ENCODE assay signal across 7 mouse cellular contexts in genomic region chr9:110531151-110531791, GRCm38 (mm10). TPM values are rescaled to one million over a fixed set of nuclear protein-coding genes. Genes with fewer than 3 reads are reported as not detected.
A peak's percentile ranks its signal among the peaks of the same experiment; 100 is the strongest.
DNase-seq lines count a peak whose midpoint lies in the region; ATAC-seq and TF ChIP-seq lines count a peak whose summit lies in the region.

No protein-coding gene starts in this region.

- H3K4me3 ChIP-seq in C2C12 (ENCODE audit: insufficient read depth, poor library complexity, severe bottlenecking) = peak overlapping the region; percentile 64
- H3K4me3 ChIP-seq in forebrain, embryonic 13.5 days = peak overlapping the region; percentile 98
- peak overlapping the region; percentile 97 for H3K4me3 ChIP-seq in liver, embryonic 13.5 days (replicated peaks)

- no peak for ATAC-seq in forebrain, embryonic 13.5 days
- no peak for ATAC-seq in liver, embryonic 13.5 days (ENCODE audit: low read depth)
- no peak for ATAC-seq in activated CD4-positive, CD25-positive, alpha-beta regulatory T cell, adult 4 months

- H3K79me2 ChIP-seq in C2C12 (ENCODE audit: control insufficient read depth, insufficient read depth) = peaks cover 39% of the 10 kb centered on the region

- H3K9ac ChIP-seq in forebrain, embryonic 13.5 days = peak overlapping the region; percentile 6; the same call in 1 of the 2 replicates
- peak overlapping the region; percentile 100 for H3K9ac ChIP-seq in liver, embryonic 13.5 days

- no peak overlapping the region for H3ac ChIP-seq in C2C12 (ENCODE audit: control insufficient read depth, insufficient read length, low read depth)

- no peak for TF ChIP-seq CTCF in C2C12 (IDR thresholded peaks at IDR 0.05; ENCODE audit: control insufficient read depth, insufficient read depth, insufficient read length)

- DNase-seq in 3T3-L1 (ENCODE audit: low read depth, low spot score) = peak; percentile 27
- DNase-seq in liver, embryonic 13.5 days = peak; percentile 8
- no peak for DNase-seq in cerebellum, postnatal 36 days
- DNase-seq in layer of hippocampus, adult 11-12 months (ENCODE audit: low spot score) = no peak

- peaks cover 34% of the 10 kb centered on the region for H3K79me3 ChIP-seq in C2C12 (ENCODE audit: low read depth)

- H3K4me1 ChIP-seq in forebrain, embryonic 13.5 days = peaks cover 34% of the 10 kb centered on the region
- peaks cover 56% of the 10 kb centered on the region for H3K4me1 ChIP-seq in liver, embryonic 13.5 days (replicated peaks)

- H3K9me3 ChIP-seq in forebrain, embryonic 13.5 days (replicated peaks) = no peaks in the 10 kb centered on the region
- H3K9me3 ChIP-seq in liver, embryonic 13.5 days (replicated peaks) = no peaks in the 10 kb centered on the region

- H3K36me3 ChIP-seq in C2C12 (ENCODE audit: control insufficient read depth, insufficient read depth) = peaks cover under 1% of the 10 kb centered on the region
- no peaks in the 10 kb centered on the region for H3K36me3 ChIP-seq in forebrain, embryonic 13.5 days (ENCODE audit: poor library complexity, severe bottlenecking)
- H3K36me3 ChIP-seq in liver, embryonic 13.5 days = no peaks in the 10 kb centered on the region

- H3K27ac ChIP-seq in forebrain, embryonic 13.5 days = peak overlapping the region; percentile 100; the same call in 1 of the 2 replicates
- peak overlapping the region; percentile 99 for H3K27ac ChIP-seq in liver, embryonic 13.5 days

- peak overlapping the region; percentile 61 for H3K4me2 ChIP-seq in forebrain, embryonic 13.5 days
- H3K4me2 ChIP-seq in liver, embryonic 13.5 days = peak overlapping the region; percentile 89

- H3K27me3 ChIP-seq in C2C12 (ENCODE audit: control insufficient read depth, insufficient read depth, insufficient read length) = no peaks in the 10 kb centered on the region
- no peaks in the 10 kb centered on the region for H3K27me3 ChIP-seq in forebrain, embryonic 13.5 days
- no peaks in the 10 kb centered on the region for H3K27me3 ChIP-seq in liver, embryonic 13.5 days

- WGBS in forebrain, embryonic 13.5 days = 26% methylated on average over 6 of the region's 6 CpGs
- 30% methylated on average over 6 of the region's 6 CpGs for WGBS in liver, embryonic 13.5 days (ENCODE audit: insufficient replicate concordance)

TF ChIP-seq in C2C12, 6 proteins besides CTCF, POLR2A, EP300 and RAD21:
- TF ChIP-seq MAX (IDR thresholded peaks at IDR 0.05) (no peak), MYOG (IDR thresholded peaks at IDR 0.05; ENCODE audit: control insufficient read depth, extremely low read depth, insufficient read length) (no peak), USF1 (IDR thresholded peaks at IDR 0.05; ENCODE audit: low read depth) (no peak), CEBPB (IDR thresholded peaks at IDR 0.05; ENCODE audit: low read depth) (no peak), MYOD1 (IDR thresholded peaks at IDR 0.05; ENCODE audit: control insufficient read depth, insufficient read length, low read depth) (no peak), FOSL1 (IDR thresholded peaks at IDR 0.05; ENCODE audit: insufficient read depth, low read length, poor library complexity, severe bottlenecking) (no peak)

RNA-seq across cellular contexts. Expression of gene Setd2, which starts 1.1 kb away (rescaled TPM):
- 12.0 TPM for polyA plus RNA-seq in C2C12 (2012; fragmentation: generic; extraction: Trizol)
- 39.7 and 41.8 TPM in 2 replicates for polyA plus RNA-seq in forebrain, embryonic 13.5 days (2015; fragmentation: Nextera tagmentation; extraction: Ambion mirVana)
- 11.4 and 13.4 TPM in 2 replicates for polyA plus RNA-seq in liver, embryonic 13.5 days (2015; fragmentation: Nextera tagmentation; extraction: Ambion mirVana)
- polyA plus RNA-seq in activated CD4-positive, CD25-positive, alpha-beta regulatory T cell, adult 4 months (2017; shearing (Covaris generic)) = 10 to 100 TPM; 45.4 to 50.4 TPM

RNA-seq across cellular contexts. Expression of gene Kif9, which starts 54.5 kb away (rescaled TPM):
- polyA plus RNA-seq in C2C12 (2012; fragmentation: generic; extraction: Trizol) = 0.09 TPM
- 1.7 and 3.0 TPM in 2 replicates for polyA plus RNA-seq in forebrain, embryonic 13.5 days (2015; fragmentation: Nextera tagmentation; extraction: Ambion mirVana)
- polyA plus RNA-seq in liver, embryonic 13.5 days (2015; fragmentation: Nextera tagmentation; extraction: Ambion mirVana) = 0.23 and 0.27 TPM in 2 replicates
- polyA plus RNA-seq in activated CD4-positive, CD25-positive, alpha-beta regulatory T cell, adult 4 months (2017; shearing (Covaris generic)) = under 1 TPM; 0.38 to 0.46 TPM

RNA-seq across cellular contexts. Expression of gene Klhl18, which starts 54.8 kb away (rescaled TPM):
- 10.6 TPM for polyA plus RNA-seq in C2C12 (2012; fragmentation: generic; extraction: Trizol)
- polyA plus RNA-seq in forebrain, embryonic 13.5 days (2015; fragmentation: Nextera tagmentation; extraction: Ambion mirVana) = 8.2 and 9.6 TPM in 2 replicates
- polyA plus RNA-seq in liver, embryonic 13.5 days (2015; fragmentation: Nextera tagmentation; extraction: Ambion mirVana) = 1.9 and 2.7 TPM in 2 replicates
- polyA plus RNA-seq in activated CD4-positive, CD25-positive, alpha-beta regulatory T cell, adult 4 months (2017; shearing (Covaris generic)) = 10 to 100 TPM in 1 of 2 experiments, 1 to 10 TPM in 1; 9.3 to 11.2 TPM

Comparison
In these comparisons a context has a peak if more than half of its experiments do, and no peak if none do; other contexts are left out.
1. DNase-seq: peak in 3T3-L1 (single experiment) and liver, embryonic 13.5 days (single experiment); none in cerebellum, postnatal 36 days (0 of 2) and layer of hippocampus, adult 11-12 months (single experiment).
2. Peak in every context shown above with its lines, with median percentiles within 50 percentile points of each other: H3K4me3 ChIP-seq.